Mouse (Mus musculus) embryonic facial prominence, embryonic 11.5 days (tissue): ENCODE data around the gene Dgke. TPM values are rescaled to one million over a fixed set of nuclear protein-coding genes. Genes with fewer than 3 reads are reported as not detected.
"Not testable (repeated sequence)": the region's sequence is repeated elsewhere in the genome, so short reads cannot be mapped to it uniquely, and the experiment has no call there.

Experiments used
- ATAC-seq: fragments of 200-750 bp; cut with Nextera tagmentation; replicated peaks from 2 replicates; pipeline ENCODE4 v1.8.0; 2017; ENCODE audit warnings: low read depth; ENCODE audit not compliant: insufficient number of reproducible peaks, low FRiP score, low TSS enrichment
- DNase-seq: peaks from one replicate; pipeline ENCODE4 v3.0.0-alpha.2; 2015; ENCODE audit warnings: low spot score
- H3K27ac ChIP-seq: fragments of 300-500 bp; sonication (generic); replicated peaks from 2 replicates; pipeline ENCODE4 v1.5.1; 2014; ENCODE audit warnings: mild to moderate bottlenecking, low read depth, low read length, control low read depth
- H3K27me3 ChIP-seq: fragments of 300-500 bp; sonication (generic); 2 replicates; pipeline ENCODE4 v1.6.1; 2014; ENCODE audit warnings: mild to moderate bottlenecking, low read length, moderate library complexity, mixed read lengths; ENCODE audit not compliant: control insufficient read depth, insufficient read depth
- H3K36me3 ChIP-seq: fragments of 300-500 bp; sonication (generic); replicated peaks from 2 replicates; pipeline ENCODE4 v1.6.1; 2014; ENCODE audit warnings: low read depth, mild to moderate bottlenecking, low read length, moderate library complexity, mixed read lengths; ENCODE audit not compliant: control insufficient read depth, insufficient read depth
- H3K4me1 ChIP-seq: fragments of 300-500 bp; sonication (generic); 2 replicates; pipeline ENCODE4 v1.6.1; 2014; ENCODE audit warnings: low read length, mixed read lengths; ENCODE audit not compliant: control insufficient read depth, insufficient read depth
- H3K4me2 ChIP-seq: fragments of 300-500 bp; sonication (generic); 2 replicates; pipeline ENCODE4 v1.6.1; 2014; ENCODE audit warnings: low read depth, mild to moderate bottlenecking, control low read depth, low read length, moderate library complexity
- H3K4me3 ChIP-seq: fragments of 300-500 bp; sonication (generic); 2 replicates; pipeline ENCODE4 v1.5.1; 2014; ENCODE audit warnings: low read depth, low read length, control low read depth
- H3K9ac ChIP-seq: fragments of 300-500 bp; sonication (generic); replicated peaks from 2 replicates; pipeline ENCODE4 v1.6.1; 2014; ENCODE audit warnings: mild to moderate bottlenecking, control low read depth, low read length
- H3K9me3 ChIP-seq: fragments of 300-500 bp; sonication (generic); replicated peaks from 2 replicates; pipeline ENCODE4 v1.6.1; 2016; ENCODE audit warnings: mild to moderate bottlenecking, low read length, inconsistent platforms, mixed read lengths; ENCODE audit not compliant: control insufficient read depth
- WGBS: fragments of 180-500 bp; shearing (Covaris S2); extraction: QIAGEN DNeasy Blood & Tissue Kit; methylation state at CpG from one replicate; pipeline ENCODE4 v1.1.7; 2014; 5-methylcytosine and 5-hydroxymethylcytosine counted together
- polyA plus RNA-seq: library from polyadenylated mRNA; unstranded; fragments of >200 nt; fragmentation: Nextera tagmentation; extraction: Ambion mirVana; gene quantifications from 2 replicates; pipeline ENCODE4 v1.2.1, GENCODE M21; 2014

Gene Dgke
- polyA plus RNA-seq, 1 experiment from 2014 or later: 3.7 TPM

GRCm38 (mm10) chr11:89082691-89083090, 16.0 kb upstream of the Dgke start:
- not testable (repeated sequence) for DNase-seq, H3K4me3 ChIP-seq, H3K9ac ChIP-seq, H3K27me3 ChIP-seq, ATAC-seq, H3K4me2 ChIP-seq, H3K36me3 ChIP-seq, H3K9me3 ChIP-seq, H3K4me1 ChIP-seq, H3K27ac ChIP-seq
- 84% methylated on average over 3 of the region's 3 CpGs for WGBS

GRCm38 (mm10) chr11:89081906-89082305, 15.3 kb upstream of the Dgke start:
- DNase-seq, H3K4me2 ChIP-seq, H3K9ac ChIP-seq, H3K4me1 ChIP-seq, H3K36me3 ChIP-seq, H3K27ac ChIP-seq, H3K4me3 ChIP-seq, ATAC-seq, H3K27me3 ChIP-seq, H3K9me3 ChIP-seq: not testable (repeated sequence)
- WGBS: 71% methylated on average over 5 of the region's 5 CpGs

- Histone ChIP-seq H3K9me3 (no peaks in the 10 kb centered on the region), H3K27me3 (no peaks in the 10 kb centered on the region), H3K4me2 (no peak overlapping the region), H3K4me1 (no peaks in the 10 kb centered on the region), H3K4me3 (no peak overlapping the region), H3K36me3 (no peaks in the 10 kb centered on the region), H3K9ac (no peak overlapping the region), H3K27ac (no peak overlapping the region)
- ATAC-seq (no peak), DNase-seq (no peak)
- WGBS: 85% methylated on average over 16 of the region's 16 CpGs
Observed at GRCm38 (mm10) chr11:89078996-89079680, 12.5 kb upstream of the Dgke start.

- Histone ChIP-seq H3K36me3 (no peaks in the 10 kb centered on the region), H3K4me3 (no peak overlapping the region), H3K27ac (no peak overlapping the region), H3K27me3 (no peaks in the 10 kb centered on the region), H3K4me2 (no peak overlapping the region), H3K9ac (no peak overlapping the region), H3K9me3 (no peaks in the 10 kb centered on the region), H3K4me1 (no peaks in the 10 kb centered on the region)
- DNase-seq: no peak
- 89% methylated on average over 3 of the region's 3 CpGs for WGBS
- no peak for ATAC-seq
Observed at GRCm38 (mm10) chr11:89078305-89078704, 11.7 kb upstream of the Dgke start.

- Histone ChIP-seq H3K4me2 (no peak overlapping the region), H3K36me3 (no peaks in the 10 kb centered on the region), H3K9ac (no peak overlapping the region), H3K4me3 (no peak overlapping the region), H3K27ac (no peak overlapping the region), H3K27me3 (no peaks in the 10 kb centered on the region), H3K4me1 (no peaks in the 10 kb centered on the region), H3K9me3 (no peaks in the 10 kb centered on the region)
- whole genome bisulfite sequencing: 89% methylated on average over 8 of the region's 8 CpGs
- ATAC-seq: no peak
- no peak for DNase-seq
Observed at GRCm38 (mm10) chr11:89077601-89078000, 11.0 kb upstream of the Dgke start.

- H3K4me1 ChIP-seq: no peaks in the 10 kb centered on the region
- H3K9me3 ChIP-seq: no peaks in the 10 kb centered on the region
- H3K4me2 ChIP-seq: no peak overlapping the region
- no peaks in the 10 kb centered on the region for H3K27me3 ChIP-seq
- H3K4me3 ChIP-seq: no peak overlapping the region
- H3K27ac ChIP-seq: no peak overlapping the region
- no peak overlapping the region for H3K9ac ChIP-seq
- DNase-seq: no peak
- ATAC-seq: no peak
- WGBS: 78% methylated on average over 4 of the region's 4 CpGs
- no peaks in the 10 kb centered on the region for H3K36me3 ChIP-seq
Observed at GRCm38 (mm10) chr11:89076370-89076821, 9.7 kb upstream of the Dgke start.

GRCm38 (mm10) chr11:89074783-89075413, 8.2 kb upstream of the Dgke start:
- 62% methylated on average over 19 of the region's 19 CpGs for WGBS
- H3K4me2 ChIP-seq: no peak overlapping the region
- no peak overlapping the region for H3K27ac ChIP-seq
- no peak for DNase-seq
- no peaks in the 10 kb centered on the region for H3K9me3 ChIP-seq
- no peak overlapping the region for H3K9ac ChIP-seq
- ATAC-seq: no peak
- H3K4me1 ChIP-seq: no peaks in the 10 kb centered on the region
- no peaks in the 10 kb centered on the region for H3K27me3 ChIP-seq
- no peaks in the 10 kb centered on the region for H3K36me3 ChIP-seq
- H3K4me3 ChIP-seq: no peak overlapping the region

GRCm38 (mm10) chr11:89073541-89073940, 6.9 kb upstream of the Dgke start, which contains the start of gene Gm525:
Gene Gm525, plus strand, starts transcription at chr11:89073841.
- ATAC-seq (no peak), DNase-seq (no peak)
- Histone ChIP-seq H3K27ac (no peak within 1 kb of the TSS), H3K4me3 (no peak within 1 kb of the TSS), H3K4me1 (no peaks in the 10 kb centered on the region), H3K9me3 (no peaks in the 10 kb centered on the region), H3K27me3 (no peaks in the 10 kb centered on the region), H3K4me2 (no peak within 1 kb of the TSS), H3K9ac (no peak within 1 kb of the TSS), H3K36me3 (no peaks in the 10 kb centered on the region)
- WGBS: 72% methylated on average over 8 of the region's 8 CpGs
